Mouse (Mus musculus): ENCODE measurements around the gene Tgoln1. TPM values are rescaled to one million over a fixed set of nuclear protein-coding genes. Genes with fewer than 3 reads are reported as not detected.

Gene Tgoln1
- total RNA-seq, 2 experiments from 2014 or later, result 53.2 to 59.1 TPM

GRCm38 (mm10) chr6:72597956-72598753 lies 18.6 kb downstream of the Tgoln1 start, which contains the start of the genes Elmod3 and Retsat:
TSS of gene Elmod3 (minus strand) at chr6:72598413.
TSS of gene Retsat (plus strand) at chr6:72598475.
- peak; percentile 85 for ATAC-seq (ENCODE audit: poor library complexity, severe bottlenecking)

GRCm38 (mm10) chr6:72597083-72597874 lies 19.5 kb downstream of the Tgoln1 start:
- ATAC-seq (ENCODE audit: poor library complexity, severe bottlenecking), result no peak

- ATAC-seq (ENCODE audit: poor library complexity, severe bottlenecking), result no peak
These were observed 22.9 kb downstream of the Tgoln1 start for GRCm38 (mm10) chr6:72593914-72594313.

- ATAC-seq (ENCODE audit: poor library complexity, severe bottlenecking), result no peak
These were observed 23.6 kb downstream of the Tgoln1 start for GRCm38 (mm10) chr6:72593011-72593803.

- ATAC-seq (ENCODE audit: poor library complexity, severe bottlenecking), result no peak
These were observed 26.7 kb downstream of the Tgoln1 start for GRCm38 (mm10) chr6:72590111-72590510.

GRCm38 (mm10) chr6:72588307-72588706 lies 28.5 kb downstream of the Tgoln1 start:
- no peak for ATAC-seq (ENCODE audit: poor library complexity, severe bottlenecking)

GRCm38 (mm10) chr6:72586701-72587100 lies 30.1 kb downstream of the Tgoln1 start:
- ATAC-seq (ENCODE audit: poor library complexity, severe bottlenecking), result no peak

GRCm38 (mm10) chr6:72584154-72584553 lies 32.6 kb downstream of the Tgoln1 start:
- ATAC-seq (ENCODE audit: poor library complexity, severe bottlenecking), result no peak

GRCm38 (mm10) chr6:72583211-72583839 lies 33.5 kb downstream of the Tgoln1 start:
- no peak for ATAC-seq (ENCODE audit: poor library complexity, severe bottlenecking)

GRCm38 (mm10) chr6:72581625-72582382 lies 35.0 kb downstream of the Tgoln1 start:
- no peak for ATAC-seq (ENCODE audit: poor library complexity, severe bottlenecking)

GRCm38 (mm10) chr6:72576041-72576440 lies 40.8 kb downstream of the Tgoln1 start:
- ATAC-seq (ENCODE audit: poor library complexity, severe bottlenecking), result no peak

- no peak for ATAC-seq (ENCODE audit: poor library complexity, severe bottlenecking)
These were observed 45.0 kb downstream of the Tgoln1 start for GRCm38 (mm10) chr6:72571826-72572225.

GRCm38 (mm10) chr6:72570644-72571397 lies 46.0 kb downstream of the Tgoln1 start:
- no peak for ATAC-seq (ENCODE audit: poor library complexity, severe bottlenecking)

- ATAC-seq (ENCODE audit: poor library complexity, severe bottlenecking), result no peak
These were observed 48.1 kb downstream of the Tgoln1 start for GRCm38 (mm10) chr6:72568736-72569135.

- no peak for ATAC-seq (ENCODE audit: poor library complexity, severe bottlenecking)
These were observed 49.3 kb downstream of the Tgoln1 start for GRCm38 (mm10) chr6:72567508-72567907.

GRCm38 (mm10) chr6:72566044-72566443 lies 50.8 kb downstream of the Tgoln1 start:
- ATAC-seq (ENCODE audit: poor library complexity, severe bottlenecking), result peak; percentile 94

GRCm38 (mm10) chr6:72565506-72565905 lies 51.3 kb downstream of the Tgoln1 start:
- ATAC-seq (ENCODE audit: poor library complexity, severe bottlenecking), result no peak

GRCm38 (mm10) chr6:72562894-72563293 lies 53.9 kb downstream of the Tgoln1 start:
- ATAC-seq (ENCODE audit: poor library complexity, severe bottlenecking), result no peak

GRCm38 (mm10) chr6:72562486-72562885 lies 54.3 kb downstream of the Tgoln1 start:
- no peak for ATAC-seq (ENCODE audit: poor library complexity, severe bottlenecking)

Measured in megakaryocyte, adult 5-6 weeks (primary cell).